Comparison of ENCODE assay signal across 25 mouse cellular contexts in the genomic region with DNA sequence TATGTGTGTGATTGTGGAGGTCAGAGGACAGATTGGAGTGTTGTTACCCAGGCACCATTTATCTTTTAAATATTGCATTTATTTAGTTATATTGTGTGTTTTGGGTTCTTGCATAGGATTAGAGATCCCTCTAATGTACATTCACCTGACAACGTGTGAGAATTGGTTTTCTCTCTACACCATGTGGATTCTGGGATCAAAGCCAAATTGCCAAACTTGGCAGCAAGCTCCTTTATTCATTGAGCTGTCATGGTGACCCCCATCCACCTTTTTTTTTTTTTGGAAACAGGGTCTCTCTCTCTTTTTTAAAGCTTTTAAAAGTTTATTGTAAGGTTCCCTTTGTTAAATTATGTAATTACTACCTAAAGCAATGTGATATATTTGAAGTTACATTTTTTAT. TPM values are rescaled to one million over a fixed set of nuclear protein-coding genes. Genes with fewer than 3 reads are reported as not detected.
DNase-seq lines count a peak whose midpoint lies in the region; ATAC-seq lines count a peak whose summit lies in the region.
"Had no signal": no experiment of that assay in that cellular context is flagged by ENCODE, and none has a peak within 500 bp of the region (broad histone marks: within the 10 kb centered on the region; RNA-seq: fewer than 3 reads in every experiment).

No protein-coding gene starts in this region.

- 36% methylated on average over 1 of the region's 1 CpGs for WGBS in midbrain, embryonic 14.5 days
- 68% methylated on average over 1 of the region's 1 CpGs for WGBS in midbrain, embryonic 11.5 days

- no peak overlapping the region for H3K4me2 ChIP-seq in midbrain, embryonic 14.5 days (ENCODE audit: low read length)
- H3K4me2 ChIP-seq in midbrain, embryonic 11.5 days: no peak overlapping the region
- H3K4me2 ChIP-seq: embryonic facial prominence, embryonic 13.5 days; forebrain, embryonic 13.5 days; heart, embryonic 11.5 days; heart, embryonic 15.5 days; hindbrain, embryonic 13.5 days had no signal

- H3K27me3 ChIP-seq in midbrain, embryonic 14.5 days (ENCODE audit: control insufficient read depth, insufficient read depth, low read length): no peaks in the 10 kb centered on the region
- H3K27me3 ChIP-seq in midbrain, embryonic 11.5 days (ENCODE audit: control insufficient read depth, insufficient read depth, low read length): no peaks in the 10 kb centered on the region
- H3K27me3 ChIP-seq: embryonic facial prominence, embryonic 13.5 days; forebrain, embryonic 13.5 days; heart, embryonic 15.5 days; hindbrain, embryonic 13.5 days had no signal

- no peak overlapping the region for H3K4me3 ChIP-seq in midbrain, embryonic 14.5 days (replicated peaks; ENCODE audit: low read depth, low read length)
- no peak overlapping the region for H3K4me3 ChIP-seq in midbrain, embryonic 11.5 days (ENCODE audit: low read depth, low read length)
- H3K4me3 ChIP-seq: embryonic facial prominence, embryonic 13.5 days; forebrain, embryonic 13.5 days; heart, adult 2 months; heart, embryonic 15.5 days; hindbrain, embryonic 13.5 days had no signal

- H3K27ac ChIP-seq in midbrain, embryonic 14.5 days (replicated peaks; ENCODE audit: low read depth, low read length): no peak overlapping the region
- H3K27ac ChIP-seq in midbrain, embryonic 11.5 days (ENCODE audit: low read depth, low read length): no peak overlapping the region
- H3K27ac ChIP-seq: embryonic facial prominence, embryonic 13.5 days; forebrain, embryonic 13.5 days; heart, adult 2 months; heart, embryonic 15.5 days; hindbrain, embryonic 13.5 days had no signal

- peak; percentile 86 to 87 for DNase-seq in cerebellum, postnatal 10 days
- peak; percentile 29 for DNase-seq in heart, adult 11 months
- DNase-seq in heart, postnatal 10 days: no peak
- peak; percentile 65 for DNase-seq in left cerebral cortex, postnatal 4 days
- DNase-seq in left cerebral cortex, adult 18-20 months (ENCODE audit: low spot score in 2 of 2): no peak
- peak; percentile 14 for DNase-seq in midbrain, embryonic 14.5 days
- no peak for DNase-seq in midbrain, embryonic 11.5 days (ENCODE audit: low spot score, missing footprints)
- DNase-seq: adrenal gland, postnatal 10 days; B cell, adult 2 months; cerebellum, adult 2 months; cerebellum, postnatal 36 days; gastrocnemius, postnatal 10 days; heart, adult 2 months had no signal

- intact Hi-C loops in heart, postnatal 10 days (cut with DNase I): no loop called here
- intact Hi-C loops in left cerebral cortex, postnatal 4 days (cut with DNase I): no loop called here

- H3K36me3 ChIP-seq in midbrain, embryonic 14.5 days (ENCODE audit: control insufficient read depth, insufficient read depth, low read length): no peaks in the 10 kb centered on the region
- H3K36me3 ChIP-seq in midbrain, embryonic 11.5 days (ENCODE audit: control insufficient read depth, insufficient read depth, low read length): no peaks in the 10 kb centered on the region
- H3K36me3 ChIP-seq: embryonic facial prominence, embryonic 13.5 days; G1E; heart, embryonic 15.5 days; hindbrain, embryonic 13.5 days had no signal

- no peaks in the 10 kb centered on the region for H3K4me1 ChIP-seq in midbrain, embryonic 14.5 days (ENCODE audit: control insufficient read depth, insufficient read depth, low read length)
- no peaks in the 10 kb centered on the region for H3K4me1 ChIP-seq in midbrain, embryonic 11.5 days (ENCODE audit: control insufficient read depth, insufficient read depth, low read length)
- H3K4me1 ChIP-seq: embryonic facial prominence, embryonic 13.5 days; forebrain, embryonic 13.5 days had no signal

- ATAC-seq in cerebellum, adult (ENCODE audit: insufficient number of reproducible peaks, low FRiP score, low TSS enrichment): no peak
- ATAC-seq in midbrain, embryonic 14.5 days (ENCODE audit: low FRiP score, low TSS enrichment): no peak
- ATAC-seq in midbrain, embryonic 11.5 days (ENCODE audit: low FRiP score): no peak
- ATAC-seq: CD4-positive, CD25-positive, alpha-beta regulatory T cell, adult 4 months; forebrain, embryonic 13.5 days; inflammation-experienced regulatory T-cells, adult 6 months; intestine, postnatal 0 days had no signal

- H3K9ac ChIP-seq in midbrain, embryonic 14.5 days (replicated peaks; ENCODE audit: low read length): no peak overlapping the region
- no peak overlapping the region for H3K9ac ChIP-seq in midbrain, embryonic 11.5 days (ENCODE audit: low read length)
- H3K9ac ChIP-seq: embryonic facial prominence, embryonic 13.5 days; forebrain, embryonic 13.5 days; heart, embryonic 15.5 days; hindbrain, embryonic 13.5 days had no signal

- H3K9me3 ChIP-seq in midbrain, embryonic 14.5 days (ENCODE audit: control insufficient read depth, low read length): no peaks in the 10 kb centered on the region
- H3K9me3 ChIP-seq in midbrain, embryonic 11.5 days (ENCODE audit: control insufficient read depth, low read length): no peaks in the 10 kb centered on the region
- H3K9me3 ChIP-seq: embryonic facial prominence, embryonic 13.5 days; forebrain, embryonic 13.5 days; G1E; heart, embryonic 15.5 days; hindbrain, embryonic 13.5 days had no signal

RNA-seq across cellular contexts. Expression of gene Clec4g, which starts 0.6 kb away (rescaled TPM):
- under 1 TPM; 0.67 to 0.89 TPM for total RNA-seq in heart, postnatal 10 days (2021)
- not detected for total RNA-seq in left cerebral cortex, postnatal 4 days (2021)
- not detected for total RNA-seq in left cerebral cortex, adult 18-20 months (2021)
- polyA plus RNA-seq in midbrain, embryonic 14.5 days (2014; fragmentation: Nextera tagmentation; extraction: Ambion mirVana): not detected in 2 replicates
- not detected in 2 replicates for polyA plus RNA-seq in midbrain, embryonic 11.5 days (2014; fragmentation: Nextera tagmentation; extraction: Ambion mirVana)
- total RNA-seq: gastrocnemius, postnatal 10 days had no signal
- polyA plus RNA-seq: CD4-positive, CD25-positive, alpha-beta regulatory T cell, adult 4 months; cerebellum, adult 2 months; forebrain, embryonic 13.5 days; G1E; hindbrain, embryonic 13.5 days; inflammation-experienced regulatory T-cells, adult 6 months; intestine, postnatal 0 days had no signal

RNA-seq across cellular contexts. Expression of gene Fcer2a, which starts 27.1 kb away (rescaled TPM):
- total RNA-seq in heart, postnatal 10 days (2021): under 1 TPM; 0.24 to 0.50 TPM
- total RNA-seq in left cerebral cortex, postnatal 4 days (2021): not detected
- not detected for total RNA-seq in left cerebral cortex, adult 18-20 months (2021)
- polyA plus RNA-seq in midbrain, embryonic 14.5 days (2014; fragmentation: Nextera tagmentation; extraction: Ambion mirVana): 0.32 and 0.38 TPM in 2 replicates
- polyA plus RNA-seq in midbrain, embryonic 11.5 days (2014; fragmentation: Nextera tagmentation; extraction: Ambion mirVana): 0.11 and 0.27 TPM in 2 replicates
- total RNA-seq: G1E had no signal
- polyA plus RNA-seq: G1E; heart, embryonic 15.5 days; intestine, postnatal 0 days had no signal

RNA-seq across cellular contexts. Expression of gene Cd209a, which starts 27.7 kb away (rescaled TPM):
- total RNA-seq in heart, postnatal 10 days (2021): not detected
- total RNA-seq in left cerebral cortex, postnatal 4 days (2021): not detected
- total RNA-seq in left cerebral cortex, adult 18-20 months (2021): 1 to 10 TPM; 1.7 to 2.2 TPM
- not detected in 2 replicates for polyA plus RNA-seq in midbrain, embryonic 14.5 days (2014; fragmentation: Nextera tagmentation; extraction: Ambion mirVana)
- not detected in 2 replicates for polyA plus RNA-seq in midbrain, embryonic 11.5 days (2014; fragmentation: Nextera tagmentation; extraction: Ambion mirVana)
- total RNA-seq: adrenal gland, postnatal 4 days; G1E; gastrocnemius, postnatal 10 days; gastrocnemius, postnatal 4 days had no signal
- polyA plus RNA-seq: CD4-positive, CD25-positive, alpha-beta regulatory T cell, adult 4 months; forebrain, embryonic 13.5 days; G1E; heart, adult 2 months; heart, embryonic 11.5 days; hindbrain, embryonic 13.5 days had no signal

RNA-seq across cellular contexts. Expression of gene Trappc5, which starts 44.9 kb away (rescaled TPM):
- total RNA-seq in heart, postnatal 10 days (2021): 10 to 100 TPM; 19.4 to 20.2 TPM
- 10 to 100 TPM; 34.4 to 37.0 TPM for total RNA-seq in left cerebral cortex, postnatal 4 days (2021)
- total RNA-seq in left cerebral cortex, adult 18-20 months (2021): 10 to 100 TPM; 29.1 to 29.3 TPM
- polyA plus RNA-seq in midbrain, embryonic 14.5 days (2014; fragmentation: Nextera tagmentation; extraction: Ambion mirVana): 48.0 and 56.9 TPM in 2 replicates
- 41.0 and 43.3 TPM in 2 replicates for polyA plus RNA-seq in midbrain, embryonic 11.5 days (2014; fragmentation: Nextera tagmentation; extraction: Ambion mirVana)

RNA-seq across cellular contexts. Expression of gene Fcor, which starts 48.9 kb away (rescaled TPM):
- total RNA-seq in heart, postnatal 10 days (2021): 1 to 10 TPM; 1.3 to 1.6 TPM
- total RNA-seq in left cerebral cortex, postnatal 4 days (2021): 10 to 100 TPM; 13.6 to 14.1 TPM
- total RNA-seq in left cerebral cortex, adult 18-20 months (2021): 10 to 100 TPM in 1 of 2 experiments, 1 to 10 TPM in 1; 9.2 to 14.6 TPM
- polyA plus RNA-seq in midbrain, embryonic 14.5 days (2014; fragmentation: Nextera tagmentation; extraction: Ambion mirVana): 16.4 and 28.1 TPM in 2 replicates
- 5.4 and 6.8 TPM in 2 replicates for polyA plus RNA-seq in midbrain, embryonic 11.5 days (2014; fragmentation: Nextera tagmentation; extraction: Ambion mirVana)
- total RNA-seq: G1E had no signal
- polyA plus RNA-seq: CD4-positive, CD25-positive, alpha-beta regulatory T cell, adult 4 months; G1E; inflammation-experienced regulatory T-cells, adult 6 months had no signal

Comparison
In these comparisons a context has a peak if more than half of its experiments do, and no peak if none do; other contexts are left out.
1. DNase-seq: peak in cerebellum, postnatal 10 days (2 of 2), heart, adult 11 months (single experiment), left cerebral cortex, postnatal 4 days (single experiment) and midbrain, embryonic 14.5 days (single experiment); none in heart, postnatal 10 days (0 of 2), left cerebral cortex, adult 18-20 months (0 of 2) and midbrain, embryonic 11.5 days (single experiment).